Mouse (Mus musculus): ENCODE results near the gene Milr1.
"Not testable (repeated sequence)": the region's sequence is repeated elsewhere in the genome, so short reads cannot be mapped to it uniquely, and the experiment has no call there.

Gene Milr1

DNA sequence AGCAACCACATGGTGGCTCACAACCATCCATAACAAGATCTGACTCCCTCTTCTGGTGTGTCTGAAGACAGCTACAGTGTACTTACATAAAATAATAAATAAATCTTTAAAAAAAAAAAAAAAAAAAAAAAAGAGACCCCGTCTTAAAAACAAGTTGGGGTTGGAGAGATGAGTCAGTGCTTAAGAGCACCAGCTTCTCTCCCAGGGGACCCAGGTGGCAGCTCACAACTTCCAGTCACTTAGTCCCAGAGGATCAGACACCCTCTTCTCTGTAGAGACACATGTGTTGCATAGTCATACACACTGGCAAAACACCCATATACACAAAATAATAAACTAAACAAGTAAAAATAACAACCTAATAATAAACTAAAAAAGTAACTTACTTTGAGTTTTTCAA, 56.4 kb downstream of the Milr1 start:
- DNase-seq (ENCODE audit: low read depth, low spot score), result not testable (repeated sequence)

DNA sequence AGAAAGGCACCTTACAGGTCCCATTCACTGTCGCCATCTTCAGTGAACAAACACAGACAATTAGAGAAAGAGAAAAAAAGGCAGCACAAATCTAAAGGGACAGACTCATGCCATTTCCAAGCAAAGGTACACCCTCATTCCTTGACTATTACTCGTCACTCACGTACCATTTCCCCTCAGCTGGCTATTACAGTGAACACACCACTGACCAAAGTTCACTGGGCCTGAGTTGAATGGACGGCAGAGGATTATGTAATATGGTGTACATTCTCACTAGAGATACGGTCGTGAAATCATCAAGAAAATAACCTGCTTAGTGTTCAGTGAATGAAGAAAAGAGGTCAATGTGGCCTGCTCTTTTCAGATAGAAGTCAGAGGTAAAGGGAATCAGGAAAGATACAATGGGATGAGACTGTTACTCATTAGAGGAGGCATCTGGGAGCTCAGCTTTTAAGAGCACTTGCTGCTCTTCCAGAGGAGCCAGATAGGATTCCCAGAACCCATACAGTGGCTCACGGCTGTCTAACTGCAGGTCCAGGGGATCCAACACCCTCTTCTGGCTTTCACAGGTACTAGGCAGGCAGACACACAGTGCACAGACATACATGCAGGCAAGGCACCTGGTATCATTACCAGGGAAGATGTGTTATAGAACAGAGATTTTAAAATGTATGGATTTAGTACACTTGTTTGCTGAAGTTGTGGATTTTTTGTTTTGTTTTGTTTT, 61.5 kb downstream of the Milr1 start:
- DNase-seq (ENCODE audit: low read depth, low spot score), result no peak

DNA sequence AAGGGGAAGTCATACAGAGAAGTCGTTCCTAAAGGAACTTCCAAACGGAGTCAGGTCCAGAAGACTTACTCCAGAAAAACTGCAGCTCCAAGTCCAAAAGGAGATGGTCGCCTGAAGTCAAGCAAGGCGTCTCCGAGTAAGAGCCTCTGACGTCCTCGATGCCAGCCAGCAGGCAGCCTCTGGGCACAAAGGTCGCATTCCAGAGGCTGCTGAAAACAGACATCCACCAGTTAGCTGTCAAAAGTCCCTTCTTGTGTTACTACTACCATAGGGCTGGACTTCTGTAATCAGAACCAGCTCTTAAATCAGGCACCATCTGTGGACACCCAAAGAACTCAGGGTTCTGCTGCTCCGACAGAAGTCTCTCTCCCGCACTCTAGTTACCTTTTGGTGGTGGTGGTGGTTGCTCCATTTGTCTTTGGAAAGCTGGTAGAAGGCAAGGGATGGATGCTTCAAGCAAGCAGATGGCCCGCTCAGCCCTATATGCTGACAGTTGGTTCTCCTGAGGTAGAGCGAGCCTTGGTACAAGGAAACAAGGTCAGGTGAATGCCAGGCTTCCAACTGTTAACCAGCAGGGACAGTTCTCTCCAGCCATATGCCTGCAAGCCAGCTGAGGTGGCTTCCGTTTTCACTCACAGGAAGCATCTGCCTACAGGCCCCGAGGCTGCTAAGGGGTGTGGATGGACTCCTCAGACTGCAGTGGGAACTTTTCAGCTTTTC, 63.7 kb downstream of the Milr1 start:
- DNase-seq (ENCODE audit: low read depth, low spot score), result no peak

DNA sequence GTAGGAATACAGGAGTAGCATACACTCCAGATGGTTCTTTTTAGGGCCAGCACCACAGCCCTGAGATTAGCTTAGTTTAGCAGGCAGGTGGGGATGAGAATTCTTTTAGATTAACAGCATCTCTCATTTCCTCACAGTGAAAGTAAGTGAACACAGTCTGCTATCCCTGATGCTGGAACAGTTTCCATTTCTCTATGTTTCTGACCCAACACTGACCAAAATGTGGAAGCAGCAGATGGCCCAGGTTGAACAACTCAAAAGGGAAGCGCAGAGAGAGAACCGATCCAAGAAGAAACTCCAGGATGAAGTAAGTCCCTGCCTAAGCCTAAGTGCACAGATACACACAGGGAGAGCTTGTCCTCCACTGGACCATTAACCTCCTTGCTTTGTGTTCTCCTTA, 64.3 kb downstream of the Milr1 start:
- no peak for DNase-seq (ENCODE audit: low read depth, low spot score)

DNA sequence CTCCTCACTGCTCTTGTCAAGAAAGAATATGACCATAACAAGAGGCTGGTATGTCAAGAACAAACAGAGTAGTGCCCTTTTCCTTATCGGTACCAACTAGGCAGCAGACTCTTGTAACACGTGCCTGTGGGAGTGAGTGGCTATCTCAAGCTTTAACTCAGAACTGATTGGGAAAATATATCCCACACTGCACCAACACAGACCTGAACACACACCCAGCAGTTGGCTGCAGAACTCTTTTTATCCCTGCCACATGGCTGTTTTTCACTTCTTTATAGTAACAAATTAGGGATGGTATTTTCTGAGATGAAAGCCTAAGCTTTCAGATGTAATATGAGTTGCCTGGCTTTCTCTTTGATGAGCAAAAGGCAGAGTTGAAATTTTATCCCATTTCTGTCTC, 64.7 kb downstream of the Milr1 start:
- DNase-seq (ENCODE audit: low read depth, low spot score), result no peak

DNA sequence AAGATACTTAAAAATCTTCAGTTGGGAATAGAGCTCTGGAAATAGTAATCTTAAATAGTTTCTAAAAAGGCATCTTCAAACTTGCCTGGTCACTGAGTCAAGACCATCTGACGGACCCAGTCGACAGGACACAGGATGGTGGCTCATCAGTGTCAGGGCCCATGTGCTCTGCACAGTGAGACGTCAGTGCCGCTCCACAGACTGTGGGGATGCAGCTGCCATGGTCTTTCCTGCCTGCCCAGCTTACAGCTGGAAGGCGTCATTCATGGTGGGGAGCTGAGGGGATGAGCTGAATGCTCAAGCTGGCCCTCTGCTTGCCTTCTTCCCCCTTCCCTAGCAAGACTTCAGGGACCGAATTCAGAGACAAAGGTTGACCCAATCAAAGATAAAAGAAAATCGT, 65.3 kb downstream of the Milr1 start:
- DNase-seq (ENCODE audit: low read depth, low spot score), result no peak

DNA sequence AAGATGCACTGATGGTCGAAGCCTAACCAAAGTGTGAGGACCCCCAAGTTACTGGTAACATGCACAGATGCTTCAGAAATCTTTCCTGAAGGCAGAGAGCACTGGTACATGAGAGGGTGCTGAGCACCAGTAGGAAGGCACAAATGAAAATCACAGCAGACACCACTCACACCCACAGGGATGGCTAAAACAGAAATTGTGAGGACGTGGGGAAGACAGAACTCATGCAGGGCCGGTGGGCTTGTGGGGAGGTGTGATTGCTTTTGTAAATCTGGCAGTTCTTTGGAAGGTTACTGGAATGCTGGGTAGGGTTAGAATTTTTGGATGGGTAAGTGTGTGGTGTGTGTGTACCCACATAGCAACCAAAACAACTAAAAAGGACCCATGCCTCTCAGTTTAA, 66.1 kb downstream of the Milr1 start:
- no peak for DNase-seq (ENCODE audit: low read depth, low spot score)

DNA sequence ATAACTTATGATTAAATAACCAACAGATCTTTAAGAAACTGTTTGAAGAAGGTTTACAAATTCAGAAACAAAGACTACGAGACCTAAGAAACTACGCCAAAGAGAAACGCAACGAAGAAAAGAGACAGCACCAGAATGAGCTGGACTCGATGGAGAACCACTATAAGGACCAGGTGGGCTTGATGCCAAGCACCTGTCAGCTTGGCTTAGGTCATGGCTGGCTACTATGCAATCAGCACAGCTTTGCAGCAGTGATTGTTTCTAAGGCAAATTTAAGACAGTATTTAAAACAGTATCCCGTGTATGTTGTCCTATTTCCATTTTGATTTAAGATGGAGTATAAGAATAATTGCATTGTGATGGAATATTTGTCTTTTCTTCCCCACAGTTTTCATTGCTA, 66.8 kb downstream of the Milr1 start:
- DNase-seq (ENCODE audit: low read depth, low spot score), result no peak

DNA sequence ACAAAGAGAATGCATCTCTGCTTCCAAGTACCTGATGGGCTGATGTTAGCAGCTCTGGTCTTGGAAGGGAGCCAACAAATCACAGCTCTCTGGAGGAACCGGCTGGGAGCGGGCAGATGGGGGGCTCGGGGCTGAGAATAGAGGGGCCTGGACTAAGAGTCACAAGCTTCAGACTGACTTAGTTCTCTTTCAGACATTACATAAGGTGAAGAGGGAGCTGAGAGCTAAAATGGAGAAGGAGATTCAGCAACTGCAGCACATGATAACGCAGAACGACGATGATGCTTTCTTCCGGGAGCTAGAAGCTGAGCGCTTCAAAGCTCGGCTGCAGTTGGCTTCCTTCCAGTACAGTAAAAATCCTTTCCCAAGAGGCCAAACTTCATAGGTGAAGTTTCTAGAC, 67.3 kb downstream of the Milr1 start:
- DNase-seq (ENCODE audit: low read depth, low spot score), result no peak
